Mouse (Mus musculus) kidney, adult 2 months (tissue): Measurements from ENCODE around the gene Hist1h1d. TPM values are rescaled to one million over a fixed set of nuclear protein-coding genes. Genes with fewer than 3 reads are reported as not detected.

Experiments used
- DNase-seq: peaks from one replicate; pipeline ENCODE4 v3.0.0; 2021
- H3K27ac ChIP-seq: fragments of 200-500 bp; 2 replicates; pipeline ENCODE4 v1.5.1; 2012; ENCODE audit warnings: low read depth, low read length, control low read depth, inconsistent platforms; ENCODE audit not compliant: insufficient read depth
- H3K27me3 ChIP-seq: fragments of 200-500 bp; replicated peaks from 2 replicates; pipeline ENCODE4 v1.6.1; 2012; ENCODE audit warnings: mild to moderate bottlenecking, moderate library complexity, low read length, inconsistent platforms; ENCODE audit not compliant: control insufficient read depth, insufficient read depth
- H3K36me3 ChIP-seq: fragments of 200-500 bp; 2 replicates; pipeline ENCODE4 v1.6.1; 2012; ENCODE audit warnings: mild to moderate bottlenecking, moderate library complexity, low read length, inconsistent platforms; ENCODE audit not compliant: control insufficient read depth, insufficient read depth
- H3K4me1 ChIP-seq: fragments of 200-500 bp; 2 replicates; pipeline ENCODE4 v1.6.1; 2011; ENCODE audit warnings: low read length; ENCODE audit not compliant: control insufficient read depth, insufficient read depth
- H3K4me3 ChIP-seq: fragments of 200-500 bp; 2 replicates; pipeline ENCODE4 v1.5.1; 2011; ENCODE audit warnings: mild to moderate bottlenecking, low read depth, low read length, control low read depth; ENCODE audit not compliant: insufficient read depth
- CTCF ChIP-seq: fragments of 200-500 bp; conservative IDR thresholded peaks from 2 replicates; pipeline ENCODE4 v1.5.1; 2011; ENCODE audit warnings: low read depth, mild to moderate bottlenecking, control low read depth, low read length, moderate library complexity, mixed read lengths; ENCODE audit not compliant: insufficient read depth, insufficient read length
- POLR2A ChIP-seq: fragments of 200-500 bp; IDR thresholded peaks from one replicate; pipeline ENCODE4 v1.6.1; 2011; ENCODE audit warnings: low read depth, low read length, control low read depth
- WGBS: fragments of 180-500 bp; shearing (Covaris S2); methylation state at CpG from one replicate; pipeline ENCODE4 v1.1.7; 2018; 5-methylcytosine and 5-hydroxymethylcytosine counted together
- polyA plus RNA-seq: library from polyadenylated mRNA; depleted of rRNA; stranded (reverse); fragments of >200 nt; gene quantifications from 2 replicates; pipeline ENCODE4 v1.2.3, GENCODE M21; 2012

The Hist1h1d gene
- polyA plus RNA-seq, 1 experiment, result 0.09 TPM

- Histone ChIP-seq H3K4me3 (no peak overlapping the region), H3K27me3 (0 out of 2 replicates have a peak, but pooled peaks cover 2% of the 10 kb centered on the region), H3K27ac (no peak overlapping the region), H3K36me3 (no peaks in the 10 kb centered on the region), H3K4me1 (no peaks in the 10 kb centered on the region; the same call in 1 of the 2 replicates)
- no peak for TF ChIP-seq CTCF
- no peak for TF ChIP-seq POLR2A
- no peak for DNase-seq
- 71% methylated on average over 7 of the region's 7 CpGs for WGBS
Observed at GRCm38 (mm10) chr13:23576351-23576881, 23.4 kb downstream of the Hist1h1d start.

DNA sequence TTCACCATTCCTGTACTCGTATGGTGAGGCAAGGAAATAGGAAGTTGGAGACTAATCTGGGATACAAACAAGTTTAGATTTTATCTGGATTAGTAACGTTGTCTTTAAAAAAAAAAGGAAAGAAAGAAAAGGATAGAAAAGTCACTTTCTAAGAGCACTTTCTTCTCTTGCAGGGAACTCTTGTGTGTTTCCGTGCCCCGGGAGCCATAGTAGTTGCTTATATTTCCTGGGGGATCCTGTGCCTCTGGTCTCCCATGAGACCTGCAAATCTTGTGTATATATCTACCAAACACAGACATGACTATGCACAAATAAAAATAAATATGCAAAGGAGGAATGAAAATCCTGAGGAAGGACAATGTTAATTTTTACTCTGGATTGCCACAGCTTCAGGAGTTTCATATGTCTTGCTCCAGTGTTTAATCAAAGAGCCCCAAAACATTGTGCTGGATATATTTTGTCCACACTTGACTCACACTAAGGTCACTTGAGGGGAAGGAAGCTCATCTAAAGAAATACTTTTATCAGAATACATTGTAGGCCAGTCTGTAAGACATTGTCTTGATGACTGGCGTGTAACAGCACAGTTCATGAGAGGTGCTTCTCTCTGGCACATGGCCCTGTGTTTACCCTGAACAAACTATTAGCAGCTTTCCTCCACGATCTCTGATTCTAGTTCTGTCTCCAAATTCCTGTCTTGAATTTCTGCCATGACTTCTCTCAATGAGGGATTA, 24.0 kb downstream of the Hist1h1d start:
- no peak overlapping the region for H3K27ac ChIP-seq
- H3K4me3 ChIP-seq, result no peak overlapping the region
- no peaks in the 10 kb centered on the region for H3K36me3 ChIP-seq
- 73% methylated on average over 6 of the region's 6 CpGs for WGBS
- no peak for TF ChIP-seq CTCF
- no peak for TF ChIP-seq POLR2A
- peaks cover 6% of the 10 kb centered on the region; the same call in 1 of the 2 replicates for H3K4me1 ChIP-seq
- DNase-seq, result no peak
- H3K27me3 ChIP-seq, result 0 out of 2 replicates have a peak, but pooled peaks cover 2% of the 10 kb centered on the region

- peaks cover 6% of the 10 kb centered on the region; the same call in 1 of the 2 replicates for H3K4me1 ChIP-seq
- 94% methylated on average over 1 of the region's 1 CpGs for WGBS
- H3K27me3 ChIP-seq, result 0 out of 2 replicates have a peak, but pooled peaks cover 2% of the 10 kb centered on the region
- no peak overlapping the region for H3K4me3 ChIP-seq
- TF ChIP-seq CTCF (no peak), POLR2A (no peak)
- no peak for DNase-seq
- no peaks in the 10 kb centered on the region for H3K36me3 ChIP-seq
- no peak overlapping the region for H3K27ac ChIP-seq
Observed at GRCm38 (mm10) chr13:23577835-23578234, 24.8 kb downstream of the Hist1h1d start.

DNA sequence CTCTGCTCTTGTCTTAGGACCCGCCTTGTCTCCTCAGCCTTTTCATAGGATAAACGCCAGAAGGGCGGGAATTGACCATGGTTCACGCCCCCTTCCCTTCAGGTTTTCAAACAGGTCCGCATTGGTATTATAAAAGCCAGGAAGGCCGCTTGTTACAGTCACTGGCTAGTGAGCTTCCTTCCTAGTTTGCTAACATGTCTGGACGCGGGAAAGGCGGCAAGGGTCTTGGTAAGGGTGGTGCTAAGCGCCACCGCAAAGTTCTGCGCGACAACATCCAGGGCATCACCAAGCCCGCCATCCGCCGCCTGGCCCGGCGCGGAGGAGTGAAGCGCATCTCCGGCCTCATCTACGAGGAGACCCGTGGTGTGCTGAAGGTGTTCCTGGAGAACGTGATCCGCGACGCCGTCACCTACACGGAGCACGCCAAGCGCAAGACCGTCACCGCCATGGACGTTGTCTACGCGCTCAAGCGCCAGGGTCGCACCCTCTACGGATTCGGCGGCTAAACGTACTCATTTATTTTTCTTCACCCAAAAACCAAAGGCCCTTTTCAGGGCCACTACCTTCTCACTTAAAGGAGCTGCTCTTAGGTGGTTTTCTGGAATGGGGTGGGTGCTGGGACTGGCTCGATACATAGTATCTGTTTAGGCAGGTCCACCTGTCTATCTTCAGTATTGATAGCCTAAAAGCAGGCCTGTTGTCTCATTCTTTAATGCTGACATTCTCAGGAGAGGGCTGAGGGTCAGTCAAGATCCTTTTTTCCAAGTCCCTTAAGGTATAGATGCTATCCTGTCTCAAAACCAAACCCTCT, 28.6 kb downstream of the Hist1h1d start, which contains the start of gene Hist1h4d:
Hist1h4d (plus strand) TSS at position 191 of the 811 bp plus-strand sequence.
- Histone ChIP-seq H3K36me3 (no peaks in the 10 kb centered on the region), H3K27me3 (no peaks in the 10 kb centered on the region), H3K27ac (no peak within 1 kb of the TSS; the same call in 1 of the 2 replicates), H3K4me3 (peak within 1 kb of the TSS; percentile 70), H3K4me1 (peaks cover 13% of the 10 kb centered on the region; the same call in 1 of the 2 replicates)
- TF ChIP-seq POLR2A (peak; percentile 97), CTCF (no peak)
- WGBS, result under 1% methylated on average over 43 of the region's 43 CpGs
- peak; percentile 99 for DNase-seq

DNA sequence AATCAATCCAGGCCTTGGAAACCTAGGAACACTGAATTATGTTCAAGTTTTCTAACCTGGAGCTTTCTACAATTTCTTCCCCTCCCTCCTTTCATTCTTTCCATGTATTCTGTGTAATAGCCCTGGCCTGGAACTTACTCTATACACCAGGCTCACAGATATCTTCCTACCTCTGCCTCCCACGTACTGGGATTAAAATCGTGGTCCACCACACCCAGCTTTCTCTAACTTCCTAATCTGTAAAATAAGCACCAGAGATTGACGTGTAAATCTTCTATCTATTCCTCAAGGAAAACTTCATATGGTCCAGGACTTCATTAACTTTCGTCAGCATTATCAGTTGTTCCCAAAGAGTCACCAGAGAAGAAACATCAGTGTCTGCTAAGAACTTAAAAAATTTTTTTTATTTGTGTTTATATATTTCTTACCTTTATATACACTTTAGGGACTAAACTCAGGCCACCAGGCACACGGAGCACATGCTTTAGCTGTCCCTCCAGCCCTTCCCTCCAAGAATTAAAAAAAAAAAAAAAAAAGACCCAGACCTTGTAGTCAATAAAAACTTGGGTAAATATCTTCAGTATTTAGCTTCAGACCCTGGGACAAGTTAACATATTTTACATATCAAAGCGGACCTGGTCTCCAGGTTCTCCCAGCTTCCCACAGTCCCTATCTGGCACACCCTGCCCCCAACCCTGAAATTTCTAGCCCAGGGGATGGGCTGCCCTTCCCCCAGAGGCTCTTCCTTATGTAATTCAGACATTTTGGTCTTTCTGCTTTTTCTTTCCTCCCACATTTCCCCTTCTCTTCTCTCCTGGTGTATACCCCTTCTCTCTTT, 29.4 kb downstream of the Hist1h1d start:
- TF ChIP-seq POLR2A (no peak), CTCF (no peak)
- WGBS, result 43% methylated on average over 6 of the region's 6 CpGs
- Histone ChIP-seq H3K4me3 (no peak overlapping the region), H3K27me3 (no peaks in the 10 kb centered on the region), H3K27ac (no peak overlapping the region), H3K36me3 (no peaks in the 10 kb centered on the region), H3K4me1 (peaks cover 13% of the 10 kb centered on the region; the same call in 1 of the 2 replicates)
- DNase-seq, result no peak

- H3K36me3 ChIP-seq, result no peaks in the 10 kb centered on the region
- no peak overlapping the region for H3K27ac ChIP-seq
- no peaks in the 10 kb centered on the region for H3K27me3 ChIP-seq
- peaks cover 13% of the 10 kb centered on the region; the same call in 1 of the 2 replicates for H3K4me1 ChIP-seq
- no peak for DNase-seq
- TF ChIP-seq POLR2A, result no peak
- TF ChIP-seq CTCF, result no peak
- no peak overlapping the region for H3K4me3 ChIP-seq
Observed at GRCm38 (mm10) chr13:23583387-23584068, 30.5 kb downstream of the Hist1h1d start.
